ENCODE assay signal across 15 mouse cellular contexts in genomic region chr17:5008761-5009160, GRCm38 (mm10). TPM values are rescaled to one million over a fixed set of nuclear protein-coding genes. Genes with fewer than 3 reads are reported as not detected.
A peak's percentile ranks its signal among the peaks of the same experiment; 100 is the strongest.
DNase-seq lines count a peak whose midpoint lies in the region; ATAC-seq and TF ChIP-seq lines count a peak whose summit lies in the region.
"Had no signal": no experiment of that assay in that cellular context is flagged by ENCODE, and none has a peak within 500 bp of the region (broad histone marks: within the 10 kb centered on the region; RNA-seq: fewer than 3 reads in every experiment).

No protein-coding gene starts in this region.

- H3K36me3 ChIP-seq in hindbrain, embryonic 15.5 days: no peaks in the 10 kb centered on the region
- no peaks in the 10 kb centered on the region for H3K36me3 ChIP-seq in hindbrain, embryonic 13.5 days
- no peaks in the 10 kb centered on the region for H3K36me3 ChIP-seq in midbrain, embryonic 15.5 days (replicated peaks)
- H3K36me3 ChIP-seq in midbrain, embryonic 11.5 days (ENCODE audit: control insufficient read depth, insufficient read depth, low read length): no peaks in the 10 kb centered on the region
- H3K36me3 ChIP-seq: limb, embryonic 12.5 days had no signal

- H3K9ac ChIP-seq in hindbrain, embryonic 15.5 days: no peak overlapping the region
- no peak overlapping the region for H3K9ac ChIP-seq in hindbrain, embryonic 13.5 days
- no peak overlapping the region for H3K9ac ChIP-seq in midbrain, embryonic 15.5 days
- no peak overlapping the region for H3K9ac ChIP-seq in midbrain, embryonic 11.5 days (ENCODE audit: low read length)
- H3K9ac ChIP-seq: limb, embryonic 12.5 days had no signal

- peak overlapping the region; percentile 16; the same call in 1 of the 2 replicates for H3K4me2 ChIP-seq in hindbrain, embryonic 15.5 days
- H3K4me2 ChIP-seq in hindbrain, embryonic 13.5 days: no peak overlapping the region
- H3K4me2 ChIP-seq in midbrain, embryonic 15.5 days: no peak overlapping the region
- H3K4me2 ChIP-seq in midbrain, embryonic 11.5 days: no peak overlapping the region
- H3K4me2 ChIP-seq: limb, embryonic 12.5 days had no signal

- ATAC-seq in hindbrain, embryonic 15.5 days (ENCODE audit: low FRiP score, low read depth): no peak
- ATAC-seq in hindbrain, embryonic 13.5 days (ENCODE audit: low FRiP score): no peak
- ATAC-seq in midbrain, embryonic 15.5 days (replicated peaks): peak; percentile 22; the same call in 1 of the 2 replicates
- ATAC-seq in midbrain, embryonic 11.5 days (ENCODE audit: low FRiP score): no peak
- ATAC-seq: activated CD4-positive, CD25-positive, alpha-beta regulatory T cell, adult 4 months had no signal

- H3K27ac ChIP-seq in gastrocnemius, adult 2 months: peak overlapping the region; percentile 16; the same call in 1 of the 2 replicates
- H3K27ac ChIP-seq in hindbrain, embryonic 15.5 days (replicated peaks): no peak overlapping the region
- no peak overlapping the region for H3K27ac ChIP-seq in hindbrain, embryonic 13.5 days
- no peak overlapping the region for H3K27ac ChIP-seq in midbrain, embryonic 15.5 days
- no peak overlapping the region for H3K27ac ChIP-seq in midbrain, embryonic 11.5 days (ENCODE audit: low read depth, low read length)
- H3K27ac ChIP-seq: limb, embryonic 12.5 days; macrophage had no signal

- no peaks in the 10 kb centered on the region for H3K27me3 ChIP-seq in hindbrain, embryonic 15.5 days
- H3K27me3 ChIP-seq in hindbrain, embryonic 13.5 days: no peaks in the 10 kb centered on the region
- H3K27me3 ChIP-seq in midbrain, embryonic 15.5 days (replicated peaks): no peaks in the 10 kb centered on the region
- no peaks in the 10 kb centered on the region for H3K27me3 ChIP-seq in midbrain, embryonic 11.5 days (ENCODE audit: control insufficient read depth, insufficient read depth, low read length)
- H3K27me3 ChIP-seq: limb, embryonic 12.5 days had no signal

- H3K9me3 ChIP-seq in hindbrain, embryonic 15.5 days: no peaks in the 10 kb centered on the region
- H3K9me3 ChIP-seq in hindbrain, embryonic 13.5 days: no peaks in the 10 kb centered on the region
- no peaks in the 10 kb centered on the region for H3K9me3 ChIP-seq in midbrain, embryonic 15.5 days
- no peaks in the 10 kb centered on the region for H3K9me3 ChIP-seq in midbrain, embryonic 11.5 days (ENCODE audit: control insufficient read depth, low read length)
- H3K9me3 ChIP-seq: limb, embryonic 12.5 days had no signal

- intact Hi-C loops in gastrocnemius, adult 2 months (cut with DNase I): no loop called here
- intact Hi-C loops in gastrocnemius, postnatal 36 days (cut with DNase I): no loop called here

- H3K4me3 ChIP-seq in gastrocnemius, adult 2 months: no peak overlapping the region
- H3K4me3 ChIP-seq in hindbrain, embryonic 15.5 days: no peak overlapping the region
- H3K4me3 ChIP-seq in hindbrain, embryonic 13.5 days: no peak overlapping the region
- no peak overlapping the region for H3K4me3 ChIP-seq in midbrain, embryonic 15.5 days
- H3K4me3 ChIP-seq in midbrain, embryonic 11.5 days (ENCODE audit: low read depth, low read length): no peak overlapping the region
- H3K4me3 ChIP-seq: limb, embryonic 12.5 days had no signal

- H3K4me1 ChIP-seq in hindbrain, embryonic 15.5 days (replicated peaks): peaks cover 74% of the 10 kb centered on the region
- H3K4me1 ChIP-seq in hindbrain, embryonic 13.5 days (replicated peaks): peaks cover 89% of the 10 kb centered on the region
- peaks cover 71% of the 10 kb centered on the region for H3K4me1 ChIP-seq in midbrain, embryonic 15.5 days
- peaks cover 51% of the 10 kb centered on the region for H3K4me1 ChIP-seq in midbrain, embryonic 11.5 days (ENCODE audit: control insufficient read depth, insufficient read depth, low read length)

- 62% methylated on average over 5 of the region's 5 CpGs for WGBS in hindbrain, embryonic 15.5 days
- WGBS in hindbrain, embryonic 13.5 days: 61% methylated on average over 5 of the region's 5 CpGs
- WGBS in midbrain, embryonic 15.5 days: 64% methylated on average over 5 of the region's 5 CpGs
- 69% methylated on average over 5 of the region's 5 CpGs for WGBS in midbrain, embryonic 11.5 days

- no peak for TF ChIP-seq CTCF in gastrocnemius, adult 2 months (IDR thresholded peaks at IDR 0.05)

- DNase-seq in gastrocnemius, adult 2 months: no peak
- no peak for DNase-seq in gastrocnemius, postnatal 36 days
- no peak for DNase-seq in midbrain, embryonic 11.5 days (ENCODE audit: low spot score, missing footprints)
- no peak for DNase-seq in cerebellum, adult 11 months
- DNase-seq: adrenal gland, postnatal 36 days; gastrocnemius, postnatal 14 days; kidney, adult 11 months; kidney, postnatal 10 days; thymus, postnatal 14 days had no signal

RNA-seq across cellular contexts. Expression of gene Arid1b, which starts 14.6 kb away (rescaled TPM):
- total RNA-seq in gastrocnemius, adult 2 months (2021): 10 to 100 TPM; 35.1 to 35.6 TPM
- total RNA-seq in gastrocnemius, postnatal 36 days (2021): 10 to 100 TPM; 28.6 to 31.6 TPM
- polyA plus RNA-seq in hindbrain, embryonic 15.5 days (2015; fragmentation: Nextera tagmentation; extraction: Ambion mirVana): 12.5 and 14.3 TPM in 2 replicates
- polyA plus RNA-seq in hindbrain, embryonic 13.5 days (2015; fragmentation: Nextera tagmentation; extraction: Ambion mirVana): 14.8 and 16.1 TPM in 2 replicates
- polyA plus RNA-seq in midbrain, embryonic 15.5 days (2015; fragmentation: Nextera tagmentation; extraction: Ambion mirVana): 14.4 and 16.5 TPM in 2 replicates
- polyA plus RNA-seq in midbrain, embryonic 11.5 days (2014; fragmentation: Nextera tagmentation; extraction: Ambion mirVana): 11.6 and 12.2 TPM in 2 replicates
